Mouse (Mus musculus) liver, embryonic 13.5 days (tissue): ENCODE data around the gene Zfp949. TPM values are rescaled to one million over a fixed set of nuclear protein-coding genes. Genes with fewer than 3 reads are reported as not detected.

Source experiments
- polyA plus RNA-seq: library from polyadenylated mRNA; unstranded; fragments of >200 nt; fragmentation: Nextera tagmentation; extraction: Ambion mirVana; gene quantifications from 2 replicates; pipeline ENCODE4 v1.2.1, GENCODE M21; 2015

Gene Zfp949
- polyA plus RNA-seq, 1 experiment from 2014 or later = 5.1 TPM

Other genes starting within 250 kb of the Zfp949 start
- gene Nt5e, start 220.8 kb upstream of the Zfp949 start, polyA plus RNA-seq = 6.5 and 8.6 TPM in 2 replicates
- gene Snx14, start 109.1 kb upstream of the Zfp949 start, polyA plus RNA-seq = 11.8 and 15.6 TPM in 2 replicates
- not detected in 2 replicates for gene Gm20537, start 91.4 kb upstream of the Zfp949 start, polyA plus RNA-seq
- gene Syncrip, start 65.4 kb upstream of the Zfp949 start, polyA plus RNA-seq = 52.5 and 77.9 TPM in 2 replicates
- gene Trim43a, start 32.9 kb downstream of the Zfp949 start, polyA plus RNA-seq = not detected in 2 replicates
- 25.2 and 27.7 TPM in 2 replicates for gene Mthfsl, start 172.3 kb downstream of the Zfp949 start, polyA plus RNA-seq
- 0.18 and 0.20 TPM in 2 replicates for gene Bcl2a1d, start 183.9 kb downstream of the Zfp949 start, polyA plus RNA-seq